13 mouse cellular contexts compared by ENCODE assay signal in genomic region chr10:127061085-127061484, GRCm38 (mm10). TPM values are rescaled to one million over a fixed set of nuclear protein-coding genes. Genes with fewer than 3 reads are reported as not detected.
A peak's percentile ranks its signal among the peaks of the same experiment; 100 is the strongest.
DNase-seq lines count a peak whose midpoint lies in the region; ATAC-seq and TF ChIP-seq lines count a peak whose summit lies in the region.
"Had no signal": no experiment of that assay in that cellular context is flagged by ENCODE, and none has a peak within 500 bp of the region (broad histone marks: within the 10 kb centered on the region; RNA-seq: fewer than 3 reads in every experiment).

No protein-coding gene starts in this region.

- no peak overlapping the region for H3K9ac ChIP-seq in heart, embryonic 14.5 days (ENCODE audit: low read length)
- no peak overlapping the region for H3K9ac ChIP-seq in heart, adult 2 months (ENCODE audit: low read depth, low read length)
- peak overlapping the region; percentile 90 for H3K9ac ChIP-seq in midbrain, embryonic 15.5 days
- H3K9ac ChIP-seq: liver, embryonic 12.5 days had no signal

- no peak for ATAC-seq in heart, embryonic 14.5 days (ENCODE audit: insufficient number of reproducible peaks, insufficient read depth, low FRiP score, low read depth)
- ATAC-seq in midbrain, embryonic 15.5 days (replicated peaks) = no peak
- ATAC-seq: liver, embryonic 12.5 days had no signal

- no peak overlapping the region for H3K27ac ChIP-seq in heart, embryonic 14.5 days (replicated peaks in 1 of 2; ENCODE audit: control insufficient read depth in 1 of 2, insufficient read depth in 1 of 2, low read depth in 2 of 2, low read length in 2 of 2)
- H3K27ac ChIP-seq in heart, adult 2 months = no peak overlapping the region
- no peak overlapping the region for H3K27ac ChIP-seq in embryonic facial prominence, embryonic 10.5 days (replicated peaks)
- H3K27ac ChIP-seq in hindbrain, embryonic 10.5 days = peak overlapping the region; percentile 97; the same call in 1 of the 2 replicates
- H3K27ac ChIP-seq in midbrain, embryonic 15.5 days = peak overlapping the region; percentile 97
- H3K27ac ChIP-seq: liver, embryonic 12.5 days; macrophage had no signal

- peak overlapping the region; percentile 99; the same call in 1 of the 2 replicates for H3K4me2 ChIP-seq in heart, embryonic 14.5 days (ENCODE audit: low read length)
- H3K4me2 ChIP-seq in midbrain, embryonic 15.5 days = peak overlapping the region; percentile 84

- 0 out of 4 replicates have a peak overlapping the region, but pooled peaks of 1 of the 2 experiments have one; percentile 77 for H3K4me3 ChIP-seq in heart, embryonic 14.5 days (ENCODE audit: control insufficient read depth in 1 of 2, insufficient read depth in 1 of 2, low read depth in 1 of 2, low read length in 2 of 2)
- no peak overlapping the region for H3K4me3 ChIP-seq in heart, adult 2 months
- peak overlapping the region; percentile 95; the same call in 1 of the 2 replicates for H3K4me3 ChIP-seq in embryonic facial prominence, embryonic 10.5 days
- peak overlapping the region; percentile 96 for H3K4me3 ChIP-seq in hindbrain, embryonic 10.5 days
- peak overlapping the region; percentile 92 for H3K4me3 ChIP-seq in midbrain, embryonic 15.5 days

- DNase-seq in heart, adult 2 months = no peak
- DNase-seq in embryonic facial prominence, embryonic 10.5 days (ENCODE audit: low spot score) = no peak
- DNase-seq in hindbrain, embryonic 10.5 days (ENCODE audit: low spot score) = no peak
- no peak for DNase-seq in thymus, postnatal 25 days
- DNase-seq in adrenal gland, adult (ENCODE audit: inconsistent age in 2 of 2, low spot score in 1 of 2) = no peak
- no peak for DNase-seq in thymus, adult 18-20 months
- DNase-seq: adrenal gland, postnatal 25 days; heart, postnatal 10 days; layer of hippocampus, postnatal 36 days had no signal

- peaks cover 11 to 34% of the 10 kb centered on the region in 2 experiments for H3K4me1 ChIP-seq in heart, embryonic 14.5 days (ENCODE audit: control insufficient read depth in 2 of 2, insufficient read depth in 2 of 2, low read length in 2 of 2)
- H3K4me1 ChIP-seq in heart, adult 2 months (ENCODE audit: control insufficient read depth, insufficient read depth, low read length) = peaks cover 6% of the 10 kb centered on the region
- H3K4me1 ChIP-seq in embryonic facial prominence, embryonic 10.5 days = peaks cover 57% of the 10 kb centered on the region
- peaks cover 66% of the 10 kb centered on the region for H3K4me1 ChIP-seq in hindbrain, embryonic 10.5 days (replicated peaks)
- H3K4me1 ChIP-seq in midbrain, embryonic 15.5 days = peaks cover 53% of the 10 kb centered on the region

- H3K36me3 ChIP-seq in heart, embryonic 14.5 days (ENCODE audit: control insufficient read depth, insufficient read depth, low read length) = peaks cover 19% of the 10 kb centered on the region
- H3K36me3 ChIP-seq in heart, adult 2 months (ENCODE audit: control insufficient read depth, insufficient read depth, low read length) = no peaks in the 10 kb centered on the region
- H3K36me3 ChIP-seq in embryonic facial prominence, embryonic 10.5 days (replicated peaks) = peaks cover 35% of the 10 kb centered on the region
- peaks cover 37% of the 10 kb centered on the region for H3K36me3 ChIP-seq in hindbrain, embryonic 10.5 days
- H3K36me3 ChIP-seq in midbrain, embryonic 15.5 days (replicated peaks) = peaks cover 27% of the 10 kb centered on the region

- WGBS in heart, embryonic 14.5 days = 48% methylated on average over 5 of the region's 5 CpGs
- WGBS in heart, adult 2 months = 71% methylated on average over 5 of the region's 5 CpGs
- 36% methylated on average over 5 of the region's 5 CpGs for WGBS in embryonic facial prominence, embryonic 10.5 days
- WGBS in hindbrain, embryonic 10.5 days = 24% methylated on average over 5 of the region's 5 CpGs
- WGBS in midbrain, embryonic 15.5 days = 17% methylated on average over 5 of the region's 5 CpGs

- intact Hi-C loops in heart, adult 2 months (cut with DNase I) = loop anchor here (10.0 kb wide), 1 partner anchor 1684 kb away; the partner anchor contains the start of genes Dgka and Pym1

- TF ChIP-seq EP300 in heart, adult 2 months (IDR thresholded peaks at IDR 0.05; ENCODE audit: insufficient read depth, low read depth, low read length) = no peak

- no peak for TF ChIP-seq POLR2A in heart, adult 2 months (IDR thresholded peaks at IDR 0.05; ENCODE audit: insufficient read depth, low read depth, low read length)

- H3K79me2 ChIP-seq in heart, adult 2 months (replicated peaks; ENCODE audit: control insufficient read depth, insufficient read depth, low read length) = no peaks in the 10 kb centered on the region

- H3K9me3 ChIP-seq in heart, embryonic 14.5 days (ENCODE audit: control insufficient read depth, low read length) = no peaks in the 10 kb centered on the region
- H3K9me3 ChIP-seq in embryonic facial prominence, embryonic 10.5 days = no peaks in the 10 kb centered on the region
- no peaks in the 10 kb centered on the region for H3K9me3 ChIP-seq in hindbrain, embryonic 10.5 days
- H3K9me3 ChIP-seq in midbrain, embryonic 15.5 days = no peaks in the 10 kb centered on the region
- H3K9me3 ChIP-seq: liver, embryonic 12.5 days had no signal

- TF ChIP-seq CTCF in heart, adult 2 months (IDR thresholded peaks at IDR 0.05) = no peak

- peaks cover 39% of the 10 kb centered on the region for H3K27me3 ChIP-seq in heart, embryonic 14.5 days (ENCODE audit: control insufficient read depth, insufficient read depth, low read length)
- H3K27me3 ChIP-seq in heart, adult 2 months (ENCODE audit: control insufficient read depth, insufficient read depth, low read length) = no peaks in the 10 kb centered on the region
- peaks cover 58% of the 10 kb centered on the region for H3K27me3 ChIP-seq in embryonic facial prominence, embryonic 10.5 days (replicated peaks; ENCODE audit: low read depth, poor library complexity, severe bottlenecking)
- peaks cover 37% of the 10 kb centered on the region; the same call in 1 of the 2 replicates for H3K27me3 ChIP-seq in hindbrain, embryonic 10.5 days (ENCODE audit: insufficient read depth, poor library complexity, severe bottlenecking)
- no peaks in the 10 kb centered on the region for H3K27me3 ChIP-seq in midbrain, embryonic 15.5 days (replicated peaks)

RNA-seq across cellular contexts. Expression of gene March9, which starts 1.1 kb away (rescaled TPM):
- polyA plus RNA-seq in heart, embryonic 14.5 days (2014; fragmentation: Nextera tagmentation; extraction: Ambion mirVana) = 0.16 and 0.39 TPM in 2 replicates
- total RNA-seq in heart, adult 2 months (2021) = 1 to 10 TPM; 2.8 to 3.1 TPM
- 2.5 and 2.7 TPM in 2 replicates for polyA plus RNA-seq in heart, adult 2 months (2012; rRNA removed)
- 1.2 and 1.3 TPM in 2 replicates for polyA plus RNA-seq in embryonic facial prominence, embryonic 10.5 days (2016; fragmentation: Nextera tagmentation; extraction: Ambion mirVana)
- polyA plus RNA-seq in hindbrain, embryonic 10.5 days (2016; fragmentation: Nextera tagmentation; extraction: Ambion mirVana) = 1.2 and 1.6 TPM in 2 replicates
- polyA plus RNA-seq in midbrain, embryonic 15.5 days (2015; fragmentation: Nextera tagmentation; extraction: Ambion mirVana) = 8.4 and 8.9 TPM in 2 replicates

RNA-seq across cellular contexts. Expression of gene Cdk4, which starts 2.2 kb away (rescaled TPM):
- 929 and 946 TPM in 2 replicates for polyA plus RNA-seq in heart, embryonic 14.5 days (2014; fragmentation: Nextera tagmentation; extraction: Ambion mirVana)
- 10 to 100 TPM; 77.8 to 83.0 TPM for total RNA-seq in heart, adult 2 months (2021)
- polyA plus RNA-seq in heart, adult 2 months (2012; rRNA removed) = 110 and 139 TPM in 2 replicates
- 3,008 and 3,023 TPM in 2 replicates for polyA plus RNA-seq in embryonic facial prominence, embryonic 10.5 days (2016; fragmentation: Nextera tagmentation; extraction: Ambion mirVana)
- polyA plus RNA-seq in hindbrain, embryonic 10.5 days (2016; fragmentation: Nextera tagmentation; extraction: Ambion mirVana) = 2,665 and 2,802 TPM in 2 replicates
- 793 and 910 TPM in 2 replicates for polyA plus RNA-seq in midbrain, embryonic 15.5 days (2015; fragmentation: Nextera tagmentation; extraction: Ambion mirVana)

RNA-seq across cellular contexts. Expression of gene Tspan31, which starts 9.0 kb away (rescaled TPM):
- 99.1 and 101 TPM in 2 replicates for polyA plus RNA-seq in heart, embryonic 14.5 days (2014; fragmentation: Nextera tagmentation; extraction: Ambion mirVana)
- 10 to 100 TPM; 39.3 to 51.0 TPM for total RNA-seq in heart, adult 2 months (2021)
- 67.6 and 130 TPM in 2 replicates for polyA plus RNA-seq in heart, adult 2 months (2012; rRNA removed)
- polyA plus RNA-seq in embryonic facial prominence, embryonic 10.5 days (2016; fragmentation: Nextera tagmentation; extraction: Ambion mirVana) = 168 and 180 TPM in 2 replicates
- polyA plus RNA-seq in hindbrain, embryonic 10.5 days (2016; fragmentation: Nextera tagmentation; extraction: Ambion mirVana) = 177 and 187 TPM in 2 replicates
- polyA plus RNA-seq in midbrain, embryonic 15.5 days (2015; fragmentation: Nextera tagmentation; extraction: Ambion mirVana) = 113 and 120 TPM in 2 replicates

RNA-seq across cellular contexts. Expression of gene Cyp27b1, which starts 13.0 kb away (rescaled TPM):
- polyA plus RNA-seq in heart, embryonic 14.5 days (2014; fragmentation: Nextera tagmentation; extraction: Ambion mirVana) = not detected in 2 replicates
- total RNA-seq in heart, adult 2 months (2021) = under 1 TPM in 1 of 2 experiments, not detected in 1; 0.10 TPM
- polyA plus RNA-seq in heart, adult 2 months (2012; rRNA removed) = 0.12 and 0.35 TPM in 2 replicates
- 0.14 TPM in 2 replicates for polyA plus RNA-seq in embryonic facial prominence, embryonic 10.5 days (2016; fragmentation: Nextera tagmentation; extraction: Ambion mirVana)
- polyA plus RNA-seq in hindbrain, embryonic 10.5 days (2016; fragmentation: Nextera tagmentation; extraction: Ambion mirVana) = 0.06 and 0.34 TPM in 2 replicates
- polyA plus RNA-seq in midbrain, embryonic 15.5 days (2015; fragmentation: Nextera tagmentation; extraction: Ambion mirVana) = 0.06 and 0.18 TPM in 2 replicates
- polyA plus RNA-seq: macrophage had no signal

RNA-seq across cellular contexts. Expression of gene Agap2, which starts 14.0 kb away (rescaled TPM):
- 0.27 TPM in 1 of 2 replicates, not detected in the other for polyA plus RNA-seq in heart, embryonic 14.5 days (2014; fragmentation: Nextera tagmentation; extraction: Ambion mirVana)
- total RNA-seq in heart, adult 2 months (2021) = 1 to 10 TPM; 5.0 to 5.5 TPM
- polyA plus RNA-seq in heart, adult 2 months (2012; rRNA removed) = 2.9 and 4.8 TPM in 2 replicates
- polyA plus RNA-seq in embryonic facial prominence, embryonic 10.5 days (2016; fragmentation: Nextera tagmentation; extraction: Ambion mirVana) = 0.04 and 0.21 TPM in 2 replicates
- 0.12 and 0.33 TPM in 2 replicates for polyA plus RNA-seq in hindbrain, embryonic 10.5 days (2016; fragmentation: Nextera tagmentation; extraction: Ambion mirVana)
- 6.3 and 6.6 TPM in 2 replicates for polyA plus RNA-seq in midbrain, embryonic 15.5 days (2015; fragmentation: Nextera tagmentation; extraction: Ambion mirVana)

Comparison
In these comparisons a context has a peak if more than half of its experiments do, and no peak if none do; other contexts are left out.
1. H3K27ac ChIP-seq: peak in hindbrain, embryonic 10.5 days (single experiment) and midbrain, embryonic 15.5 days (single experiment); none in heart, embryonic 14.5 days (0 of 2), heart, adult 2 months (single experiment) and embryonic facial prominence, embryonic 10.5 days (single experiment).